Mouse (Mus musculus): ENCODE measurements around the gene Clta. TPM values are rescaled to one million over a fixed set of nuclear protein-coding genes. Genes with fewer than 3 reads are reported as not detected.

The Clta gene
- polyA plus RNA-seq, 1 experiment from 2014 or later: 237 TPM

GRCm38 (mm10) chr4:43972137-43972591, 32.1 kb upstream of the Clta start:
- peak overlapping the region; percentile 43; the same call in 1 of the 2 replicates for H3K4me2 ChIP-seq
- DNase-seq (peak; percentile 80), ATAC-seq (ENCODE audit: insufficient read depth) (peak; percentile 77)
- no peak overlapping the region for H3K4me3 ChIP-seq (ENCODE audit: low read depth, low read length)
- H3K9ac ChIP-seq: 0 out of 2 replicates have a peak overlapping the region, but pooled peaks have one; percentile 0
- WGBS: 3% methylated on average over 8 of the region's 8 CpGs
- peaks cover 7% of the 10 kb centered on the region; the same call in 1 of the 2 replicates for H3K36me3 ChIP-seq (ENCODE audit: insufficient read depth)
- TF ChIP-seq CTCF (IDR thresholded peaks at IDR 0.05; ENCODE audit: low read depth): no peak
- H3K4me1 ChIP-seq (ENCODE audit: insufficient read depth): peaks cover 12% of the 10 kb centered on the region; the same call in 1 of the 2 replicates
- no peaks in the 10 kb centered on the region for H3K27me3 ChIP-seq (ENCODE audit: insufficient read depth, low read length)
- H3K27ac ChIP-seq (ENCODE audit: low read depth): peak overlapping the region; percentile 88
- no peaks in the 10 kb centered on the region for H3K9me3 ChIP-seq (ENCODE audit: low read depth, low read length)

- no peak overlapping the region for H3K9ac ChIP-seq
- H3K27me3 ChIP-seq (ENCODE audit: insufficient read depth, low read length): no peaks in the 10 kb centered on the region
- TF ChIP-seq CTCF (IDR thresholded peaks at IDR 0.05; ENCODE audit: low read depth): no peak
- H3K4me1 ChIP-seq (ENCODE audit: insufficient read depth): peaks cover 13% of the 10 kb centered on the region; the same call in 1 of the 2 replicates
- DNase-seq (no peak), ATAC-seq (ENCODE audit: insufficient read depth) (no peak)
- H3K4me2 ChIP-seq: no peak overlapping the region
- H3K27ac ChIP-seq (ENCODE audit: low read depth): no peak overlapping the region
- H3K9me3 ChIP-seq (ENCODE audit: low read depth, low read length): no peaks in the 10 kb centered on the region
- H3K4me3 ChIP-seq (ENCODE audit: low read depth, low read length): no peak overlapping the region
- H3K36me3 ChIP-seq (ENCODE audit: insufficient read depth): peaks cover 7% of the 10 kb centered on the region; the same call in 1 of the 2 replicates
- 44% methylated on average over 4 of the region's 4 CpGs for WGBS
Observed at GRCm38 (mm10) chr4:43973526-43973981, 30.7 kb upstream of the Clta start.

- no peak for ATAC-seq (ENCODE audit: insufficient read depth)
- no peak for DNase-seq
- Histone ChIP-seq H3K4me3 (ENCODE audit: low read depth, low read length) (no peak overlapping the region), H3K4me2 (no peak overlapping the region), H3K27ac (ENCODE audit: low read depth) (no peak overlapping the region), H3K27me3 (ENCODE audit: insufficient read depth, low read length) (no peaks in the 10 kb centered on the region), H3K9ac (no peak overlapping the region), H3K4me1 (ENCODE audit: insufficient read depth) (peaks cover 16% of the 10 kb centered on the region), H3K9me3 (ENCODE audit: low read depth, low read length) (no peaks in the 10 kb centered on the region), H3K36me3 (ENCODE audit: insufficient read depth) (peaks cover 7% of the 10 kb centered on the region; the same call in 1 of the 2 replicates)
- no peak for TF ChIP-seq CTCF (IDR thresholded peaks at IDR 0.05; ENCODE audit: low read depth)
- WGBS: 67% methylated on average over 9 of the region's 10 CpGs
Observed at GRCm38 (mm10) chr4:43974914-43975616, 29.2 kb upstream of the Clta start.

GRCm38 (mm10) chr4:43976223-43976740, 28.0 kb upstream of the Clta start:
- Histone ChIP-seq H3K27me3 (ENCODE audit: insufficient read depth, low read length) (no peaks in the 10 kb centered on the region), H3K4me3 (ENCODE audit: low read depth, low read length) (no peak overlapping the region), H3K9me3 (ENCODE audit: low read depth, low read length) (no peaks in the 10 kb centered on the region), H3K27ac (ENCODE audit: low read depth) (no peak overlapping the region), H3K4me2 (no peak overlapping the region), H3K4me1 (ENCODE audit: insufficient read depth) (peaks cover 16% of the 10 kb centered on the region), H3K36me3 (ENCODE audit: insufficient read depth) (0 out of 2 replicates have a peak, but pooled peaks cover 2% of the 10 kb centered on the region), H3K9ac (no peak overlapping the region)
- WGBS: 67% methylated on average over 6 of the region's 6 CpGs
- DNase-seq: no peak
- no peak for TF ChIP-seq CTCF (IDR thresholded peaks at IDR 0.05; ENCODE audit: low read depth)
- ATAC-seq (ENCODE audit: insufficient read depth): no peak

GRCm38 (mm10) chr4:43978521-43979443, 25.5 kb upstream of the Clta start:
- Histone ChIP-seq H3K36me3 (ENCODE audit: insufficient read depth) (0 out of 2 replicates have a peak, but pooled peaks cover 2% of the 10 kb centered on the region), H3K27ac (ENCODE audit: low read depth) (peak overlapping the region; percentile 92), H3K9me3 (ENCODE audit: low read depth, low read length) (no peaks in the 10 kb centered on the region), H3K4me2 (no peak overlapping the region), H3K4me1 (ENCODE audit: insufficient read depth) (peaks cover 9% of the 10 kb centered on the region; the same call in 1 of the 2 replicates), H3K27me3 (ENCODE audit: insufficient read depth, low read length) (no peaks in the 10 kb centered on the region), H3K4me3 (ENCODE audit: low read depth, low read length) (no peak overlapping the region), H3K9ac (no peak overlapping the region; the same call in 1 of the 2 replicates)
- 31% methylated on average over 17 of the region's 17 CpGs for WGBS
- DNase-seq (peak; percentile 88), ATAC-seq (ENCODE audit: insufficient read depth) (peak; percentile 92)
- TF ChIP-seq CTCF (IDR thresholded peaks at IDR 0.05; ENCODE audit: low read depth): no peak

GRCm38 (mm10) chr4:43979746-43980145, 24.5 kb upstream of the Clta start:
- WGBS: 60% methylated on average over 3 of the region's 3 CpGs
- no peak overlapping the region for H3K4me2 ChIP-seq
- H3K9me3 ChIP-seq (ENCODE audit: low read depth, low read length): no peaks in the 10 kb centered on the region
- no peak overlapping the region for H3K27ac ChIP-seq (ENCODE audit: low read depth)
- DNase-seq (peak; percentile 57), ATAC-seq (ENCODE audit: insufficient read depth) (no peak)
- TF ChIP-seq CTCF (IDR thresholded peaks at IDR 0.05; ENCODE audit: low read depth): no peak
- no peak overlapping the region for H3K9ac ChIP-seq
- H3K36me3 ChIP-seq (ENCODE audit: insufficient read depth): no peaks in the 10 kb centered on the region
- H3K4me3 ChIP-seq (ENCODE audit: low read depth, low read length): no peak overlapping the region
- H3K4me1 ChIP-seq (ENCODE audit: insufficient read depth): peaks cover 9% of the 10 kb centered on the region; the same call in 1 of the 2 replicates
- H3K27me3 ChIP-seq (ENCODE audit: insufficient read depth, low read length): no peaks in the 10 kb centered on the region

All from lung, embryonic 14.5 days (tissue).